Mouse (Mus musculus) bone marrow macrophage, adult 2 months (primary cell): ENCODE data around the gene Papln.

Experiments used
- CTCF ChIP-seq: IDR thresholded peaks from 2 replicates; pipeline ENCODE4 v1.5.1; 2012; ENCODE audit warnings: low read depth, mild to moderate bottlenecking, low read length, moderate library complexity
- POLR2A ChIP-seq: IDR thresholded peaks from 2 replicates; pipeline ENCODE4 v1.6.1; 2012; ENCODE audit warnings: mild to moderate bottlenecking, low read depth, low read length, borderline replicate concordance

DNA sequence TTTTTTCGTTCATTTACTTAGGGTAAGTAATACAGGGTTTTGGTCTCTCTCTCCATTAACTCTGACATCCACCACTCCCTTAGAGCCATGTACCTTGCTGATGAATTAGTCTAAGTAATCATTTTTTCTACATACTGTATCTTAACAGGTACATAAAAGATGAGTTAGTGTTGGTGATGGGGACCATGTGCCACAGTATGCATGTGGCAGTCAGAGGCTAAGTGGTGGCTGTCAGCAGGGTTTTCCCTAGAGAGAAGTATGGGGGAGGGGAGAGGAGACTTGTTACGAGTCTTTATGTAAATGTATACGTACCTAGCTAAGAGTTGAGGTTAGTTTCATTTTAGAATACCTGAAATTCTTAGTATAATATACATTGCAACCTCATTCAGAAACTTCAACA lies 40.4 kb upstream of the Papln start:
- TF ChIP-seq POLR2A (no peak), CTCF (no peak)
